Mouse (Mus musculus) liver, postnatal 0 days (tissue): ENCODE data around the gene Chrnb1.

Source experiments
- CTCF ChIP-seq: sonication (generic); IDR thresholded peaks from 2 replicates; pipeline ENCODE4 v1.5.1; 2016; ENCODE audit warnings: antibody characterized with exemption, low read depth
- EP300 ChIP-seq: IDR thresholded peaks from 2 replicates; pipeline ENCODE4 v1.6.1; 2016; ENCODE audit warnings: antibody characterized with exemption, low read depth, mild to moderate bottlenecking

DNA sequence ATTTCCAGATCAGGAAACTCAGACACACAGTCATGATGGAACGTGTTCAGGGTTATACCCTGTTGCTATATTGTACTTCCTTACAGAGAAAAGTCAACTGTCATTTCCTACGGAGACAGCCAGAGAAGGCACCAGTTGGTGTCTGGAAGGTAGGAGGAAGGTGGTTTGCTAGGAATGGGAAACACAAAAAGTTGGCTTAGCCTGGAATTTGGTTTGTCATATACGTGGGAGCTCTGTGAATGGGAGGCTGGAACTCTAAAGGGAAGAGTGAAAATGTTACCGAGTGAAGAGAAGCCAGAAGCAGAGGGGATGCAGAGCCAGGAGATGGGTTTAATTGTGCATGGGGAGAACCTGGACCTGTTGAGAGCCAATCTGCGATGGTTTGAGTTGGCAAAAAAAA lies 4.3 kb downstream of the Chrnb1 start:
- TF ChIP-seq CTCF (no peak), EP300 (no peak)
